Mouse (Mus musculus) erythroblast, embryonic 14.5 days (primary cell): Measurements from ENCODE around the gene Arsa. TPM values are rescaled to one million over a fixed set of nuclear protein-coding genes. Genes with fewer than 3 reads are reported as not detected.

Experiments
- H3K27me3 ChIP-seq: 2 replicates; pipeline ENCODE4 v1.6.1; 2012; ENCODE audit warnings: inconsistent platforms; ENCODE audit not compliant: control insufficient read depth
- H3K36me3 ChIP-seq: 2 replicates; pipeline ENCODE4 v1.6.1; 2012; ENCODE audit warnings: mild to moderate bottlenecking, inconsistent platforms; ENCODE audit not compliant: control insufficient read depth
- H3K4me1 ChIP-seq: 2 replicates; pipeline ENCODE4 v1.6.1; 2012; ENCODE audit warnings: inconsistent platforms; ENCODE audit not compliant: control insufficient read depth
- H3K4me3 ChIP-seq: replicated peaks from 2 replicates; pipeline ENCODE3; 2012; ENCODE audit warnings: moderate library complexity, mild to moderate bottlenecking, inconsistent platforms
- H3K9me3 ChIP-seq: 2 replicates; pipeline ENCODE4 v1.6.1; 2012; ENCODE audit warnings: low read length, inconsistent platforms, mixed read lengths; ENCODE audit not compliant: control insufficient read depth
- GATA1 ChIP-seq: IDR thresholded peaks from 2 replicates; pipeline ENCODE4 v1.6.1; 2012; ENCODE audit warnings: low read length, inconsistent platforms, mixed read lengths
- TAL1 ChIP-seq: IDR thresholded peaks from 3 replicates; pipeline ENCODE4 v1.6.1; 2012; ENCODE audit warnings: low read length, inconsistent platforms, mixed read lengths
- polyA plus RNA-seq: library from polyadenylated mRNA; stranded (reverse); fragments of >175 nt; gene quantifications from 2 replicates; pipeline ENCODE4 v1.2.3, GENCODE M21; 2012

The Arsa gene
- polyA plus RNA-seq, 1 experiment: 0.59 TPM

GRCm38 (mm10) chr15:89497391-89498048 is 20.3 kb upstream of the Arsa start:
- Histone ChIP-seq H3K27me3 (peaks cover 44% of the 10 kb centered on the region), H3K36me3 (no peaks in the 10 kb centered on the region), H3K4me1 (peaks cover 31% of the 10 kb centered on the region), H3K4me3 (no peak overlapping the region), H3K9me3 (no peaks in the 10 kb centered on the region)
- TF ChIP-seq GATA1: no peak

DNA sequence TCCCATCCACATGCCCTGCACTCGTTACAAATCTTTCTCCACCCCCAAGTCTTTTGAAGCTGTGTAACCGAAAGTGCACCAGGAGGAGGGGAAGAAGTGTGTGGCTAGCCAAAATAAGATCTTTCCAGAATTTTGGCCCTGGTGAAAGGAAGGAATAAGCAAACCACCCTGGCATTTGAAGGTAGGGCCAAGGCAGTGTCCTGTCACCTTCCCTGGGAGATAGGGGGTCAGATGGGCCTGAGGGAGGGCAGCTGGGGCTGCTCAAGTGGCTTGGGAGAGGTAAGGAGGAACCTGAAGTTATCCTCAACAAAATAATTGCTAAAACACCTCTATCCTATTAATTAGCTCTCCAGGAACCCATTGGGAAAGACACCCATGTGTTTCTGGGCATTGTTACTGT is 19.6 kb upstream of the Arsa start:
- H3K4me1 ChIP-seq: peaks cover 31% of the 10 kb centered on the region
- TF ChIP-seq GATA1 (no peak), TAL1 (no peak)
- H3K36me3 ChIP-seq: no peaks in the 10 kb centered on the region
- H3K9me3 ChIP-seq: no peaks in the 10 kb centered on the region
- peaks cover 44% of the 10 kb centered on the region for H3K27me3 ChIP-seq
- no peak overlapping the region for H3K4me3 ChIP-seq

DNA sequence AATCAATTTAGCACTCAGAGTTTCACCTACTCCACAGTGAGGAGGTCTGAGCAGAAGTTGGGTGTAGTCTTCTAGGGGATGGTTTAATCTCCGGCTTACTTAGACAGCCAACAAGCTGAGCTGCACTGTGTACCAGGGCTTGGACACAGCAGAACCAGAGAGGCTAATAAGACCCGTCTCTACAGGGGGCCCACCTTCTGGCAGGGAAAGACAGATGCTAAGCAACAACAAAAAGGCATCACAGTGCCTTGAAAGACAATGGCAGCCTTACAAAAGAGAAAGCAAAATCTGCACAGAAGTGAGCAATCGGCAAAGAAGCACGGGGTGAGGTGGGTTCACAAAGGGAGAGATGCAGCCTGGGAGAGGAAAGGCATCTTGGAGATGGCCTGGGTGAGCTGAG is 18.9 kb upstream of the Arsa start:
- TF ChIP-seq TAL1 (no peak), GATA1 (no peak)
- no peaks in the 10 kb centered on the region for H3K36me3 ChIP-seq
- no peaks in the 10 kb centered on the region for H3K9me3 ChIP-seq
- H3K4me1 ChIP-seq: peaks cover 28% of the 10 kb centered on the region
- H3K27me3 ChIP-seq: peaks cover 44% of the 10 kb centered on the region
- H3K4me3 ChIP-seq: no peak overlapping the region

DNA sequence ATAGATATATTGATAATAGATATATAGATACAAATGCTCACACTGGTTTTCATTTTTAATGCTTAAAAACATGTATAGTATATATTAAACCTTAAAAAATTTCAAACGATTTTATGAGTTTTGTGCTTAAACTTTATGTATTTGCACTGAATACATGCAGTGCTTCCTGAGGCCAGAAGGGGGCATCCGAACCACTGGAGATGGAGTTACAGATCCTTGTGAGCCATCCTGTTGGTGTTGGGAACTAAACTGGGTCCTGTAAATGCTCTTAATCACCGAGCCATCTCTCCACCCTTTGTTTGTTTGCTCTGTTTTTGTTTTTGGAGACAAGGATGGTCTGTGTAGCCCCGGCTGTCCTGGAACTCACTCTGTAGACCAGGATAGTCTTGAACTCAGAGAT is 17.7 kb upstream of the Arsa start:
- TF ChIP-seq GATA1: no peak
- TF ChIP-seq TAL1: no peak
- H3K9me3 ChIP-seq: no peaks in the 10 kb centered on the region
- peaks cover 36% of the 10 kb centered on the region for H3K27me3 ChIP-seq
- H3K36me3 ChIP-seq: no peaks in the 10 kb centered on the region
- no peak overlapping the region for H3K4me3 ChIP-seq
- H3K4me1 ChIP-seq: peaks cover 18% of the 10 kb centered on the region

DNA sequence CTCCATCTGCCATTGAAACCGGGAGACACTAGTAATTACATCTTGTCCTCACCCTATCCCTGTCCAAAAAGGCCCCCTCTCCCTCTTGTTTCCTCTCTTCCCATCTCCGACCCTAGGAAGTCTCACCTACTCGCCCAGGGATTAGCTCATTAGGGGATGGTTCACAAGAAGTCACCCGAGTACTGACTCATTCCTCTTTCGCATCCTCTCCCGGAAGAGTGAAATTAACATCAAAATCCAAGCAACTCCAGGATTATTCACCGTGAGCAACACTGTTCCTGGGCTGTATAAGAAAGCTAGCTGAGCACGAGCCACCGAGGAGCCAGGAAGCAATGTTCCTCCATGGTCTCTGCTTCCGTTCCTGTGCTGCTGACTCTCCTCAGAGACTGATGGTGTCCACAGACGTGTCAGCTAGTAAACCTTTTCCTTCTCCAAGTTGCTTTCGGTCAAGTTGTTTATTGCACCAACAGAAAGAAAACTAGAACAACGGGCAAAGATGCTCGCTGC is 11.4 kb upstream of the Arsa start:
- Histone ChIP-seq H3K4me1 (no peaks in the 10 kb centered on the region), H3K27me3 (peaks cover 5% of the 10 kb centered on the region), H3K9me3 (no peaks in the 10 kb centered on the region), H3K36me3 (no peaks in the 10 kb centered on the region), H3K4me3 (no peak overlapping the region)
- TF ChIP-seq TAL1: no peak
- no peak for TF ChIP-seq GATA1

- H3K4me1 ChIP-seq: no peaks in the 10 kb centered on the region
- peaks cover 5% of the 10 kb centered on the region for H3K27me3 ChIP-seq
- no peak overlapping the region for H3K4me3 ChIP-seq
- H3K9me3 ChIP-seq: no peaks in the 10 kb centered on the region
- TF ChIP-seq TAL1 (no peak), GATA1 (no peak)
- H3K36me3 ChIP-seq: no peaks in the 10 kb centered on the region
These were observed 11.0 kb upstream of the Arsa start for GRCm38 (mm10) chr15:89488182-89488581.

- no peaks in the 10 kb centered on the region for H3K36me3 ChIP-seq
- TF ChIP-seq TAL1 (no peak), GATA1 (no peak)
- H3K4me3 ChIP-seq: no peak overlapping the region
- H3K9me3 ChIP-seq: no peaks in the 10 kb centered on the region
- H3K4me1 ChIP-seq: peaks cover 16% of the 10 kb centered on the region
- H3K27me3 ChIP-seq: no peaks in the 10 kb centered on the region
These were observed 3.4 kb upstream of the Arsa start for GRCm38 (mm10) chr15:89480584-89480983.

DNA sequence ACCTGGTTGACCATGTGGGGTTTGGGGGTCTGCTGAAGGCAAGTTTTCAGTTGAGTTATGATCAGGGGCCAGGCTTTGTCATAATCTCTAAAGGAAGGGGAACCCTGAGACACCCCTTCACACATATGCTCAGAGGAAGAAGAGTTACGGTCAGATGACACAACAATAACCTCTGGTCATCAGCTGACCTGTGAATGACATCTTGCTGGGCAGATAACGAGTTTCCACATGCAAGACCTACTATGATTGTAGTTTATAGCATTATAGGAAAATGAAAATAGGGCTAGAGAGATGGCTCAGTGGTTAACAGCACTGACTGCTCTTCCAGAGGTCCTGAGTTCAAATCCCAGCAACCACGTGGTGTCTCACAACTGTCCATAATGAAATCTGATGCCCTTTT is 1.4 kb upstream of the Arsa start:
- no peaks in the 10 kb centered on the region; the same call in 1 of the 2 replicates for H3K36me3 ChIP-seq
- peaks cover 27% of the 10 kb centered on the region for H3K4me1 ChIP-seq
- no peak for TF ChIP-seq TAL1
- no peak for TF ChIP-seq GATA1
- no peaks in the 10 kb centered on the region for H3K9me3 ChIP-seq
- no peaks in the 10 kb centered on the region for H3K27me3 ChIP-seq
- H3K4me3 ChIP-seq: no peak overlapping the region

DNA sequence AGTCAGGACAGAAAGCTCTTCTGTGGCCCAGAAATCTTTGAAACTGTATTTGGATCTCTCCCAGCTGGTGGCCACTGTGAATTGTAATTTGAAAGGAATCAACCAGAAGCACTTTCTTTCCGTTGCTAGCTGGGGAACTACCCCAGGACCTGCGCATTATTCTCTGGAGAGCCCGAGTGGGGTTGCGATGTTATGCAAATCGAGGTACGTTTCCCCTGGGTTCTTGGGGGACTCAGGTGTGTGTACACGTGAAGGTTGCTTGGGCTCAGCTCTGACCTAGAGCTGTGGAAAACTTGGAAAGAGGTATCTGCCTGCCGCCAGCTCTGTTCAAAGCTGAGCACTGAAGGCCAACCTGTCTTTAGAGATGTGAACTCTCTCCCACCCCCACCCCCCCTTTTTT is 581 bp upstream of the Arsa start:
- Histone ChIP-seq H3K4me1 (peaks cover 27% of the 10 kb centered on the region), H3K4me3 (no peak overlapping the region), H3K9me3 (no peaks in the 10 kb centered on the region), H3K36me3 (no peaks in the 10 kb centered on the region; the same call in 1 of the 2 replicates), H3K27me3 (no peaks in the 10 kb centered on the region)
- TF ChIP-seq GATA1 (no peak), TAL1 (no peak)

DNA sequence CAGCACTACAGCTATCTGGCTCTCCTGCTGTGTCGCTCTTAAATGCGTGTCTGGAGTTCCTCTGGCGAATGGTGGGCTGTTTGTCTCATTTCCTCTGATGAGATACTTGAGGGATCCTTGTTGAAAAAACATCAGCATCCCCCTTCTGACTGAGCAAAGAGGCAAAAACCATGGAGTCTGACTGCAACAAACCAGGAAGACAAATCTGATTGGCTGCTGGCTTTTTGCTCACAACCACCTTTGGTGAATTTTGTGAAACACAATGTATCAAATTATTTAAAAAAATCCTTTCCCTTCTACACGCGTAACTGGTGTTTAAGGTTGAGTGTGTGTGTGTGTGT is 780 bp downstream of the Arsa start:
- Histone ChIP-seq H3K4me1 (peaks cover 27% of the 10 kb centered on the region), H3K9me3 (no peaks in the 10 kb centered on the region), H3K27me3 (no peaks in the 10 kb centered on the region), H3K4me3 (peak overlapping the region; percentile 71), H3K36me3 (no peaks in the 10 kb centered on the region; the same call in 1 of the 2 replicates)
- TF ChIP-seq TAL1 (no peak), GATA1 (no peak)
